Mouse (Mus musculus): Measurements from ENCODE around the gene Yjefn3.
"Not testable (repeated sequence)": the region's sequence is repeated elsewhere in the genome, so short reads cannot be mapped to it uniquely, and the experiment has no call there.

The Yjefn3 gene

DNA sequence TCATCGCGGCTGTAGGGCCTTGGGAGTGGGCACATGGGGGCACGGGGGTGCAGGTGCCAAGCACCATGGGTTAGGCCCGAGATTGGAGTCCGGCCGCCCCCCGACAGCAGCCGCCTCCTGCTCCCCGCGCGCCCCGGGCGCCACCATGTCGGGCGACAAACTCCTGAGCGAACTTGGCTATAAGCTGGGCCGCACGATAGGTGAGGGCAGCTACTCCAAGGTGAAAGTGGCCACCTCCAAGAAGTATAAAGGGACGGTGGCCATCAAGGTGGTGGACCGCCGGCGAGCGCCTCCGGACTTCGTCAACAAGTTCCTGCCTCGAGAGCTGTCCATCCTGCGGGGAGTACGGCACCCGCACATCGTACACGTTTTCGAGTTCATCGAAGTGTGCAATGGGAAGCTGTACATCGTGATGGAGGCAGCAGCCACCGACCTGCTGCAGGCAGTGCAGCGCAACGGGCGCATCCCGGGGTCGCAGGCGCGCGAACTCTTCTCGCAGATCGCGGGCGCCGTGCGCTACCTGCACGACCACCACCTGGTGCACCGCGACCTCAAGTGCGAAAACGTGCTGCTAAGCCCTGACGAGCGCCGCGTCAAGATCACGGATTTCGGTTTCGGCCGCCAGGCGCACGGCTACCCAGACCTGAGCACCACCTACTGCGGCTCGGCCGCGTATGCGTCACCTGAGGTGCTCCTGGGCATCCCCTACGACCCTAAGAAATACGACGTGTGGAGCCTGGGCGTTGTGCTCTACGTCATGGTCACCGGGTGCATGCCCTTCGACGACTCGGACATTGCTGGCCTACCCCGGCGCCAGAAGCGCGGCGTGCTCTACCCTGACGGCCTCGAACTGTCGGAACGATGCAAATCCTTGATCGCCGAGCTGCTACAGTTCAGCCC is at the start of gene Yjefn3, which contains the start of the genes Tssk6 and Ndufa13:
Yjefn3 (minus strand) TSS at position 550 of the 900 bp plus-strand sequence.
Tssk6 (plus strand) TSS at position 22 of the 900 bp plus-strand sequence.
Ndufa13 (minus strand) TSS at position 396 of the 900 bp plus-strand sequence.
- DNase-seq, result peak in 1 of 2 experiments; percentile 51

DNA sequence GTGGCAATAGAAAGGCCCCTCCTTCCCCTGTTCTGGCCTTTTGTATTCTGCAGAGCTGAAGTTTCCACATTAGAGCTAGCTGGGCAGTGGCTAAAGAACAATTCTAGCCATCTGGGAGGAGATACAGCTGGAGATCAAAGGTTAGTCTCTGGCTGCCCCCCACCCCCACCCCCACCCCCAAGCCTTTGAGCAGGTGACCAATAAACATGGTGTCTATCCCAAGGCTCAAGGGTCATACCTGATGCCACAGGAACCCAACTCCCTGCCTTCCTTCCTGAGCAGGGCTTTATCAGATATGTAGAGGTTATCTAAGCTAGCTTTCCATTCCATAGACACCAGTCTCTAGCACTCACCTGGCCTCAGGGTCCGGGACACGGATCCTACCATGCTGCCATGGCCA is 47.8 kb upstream of the Yjefn3 start:
- peak in 1 of 2 experiments; percentile 42 for DNase-seq

DNA sequence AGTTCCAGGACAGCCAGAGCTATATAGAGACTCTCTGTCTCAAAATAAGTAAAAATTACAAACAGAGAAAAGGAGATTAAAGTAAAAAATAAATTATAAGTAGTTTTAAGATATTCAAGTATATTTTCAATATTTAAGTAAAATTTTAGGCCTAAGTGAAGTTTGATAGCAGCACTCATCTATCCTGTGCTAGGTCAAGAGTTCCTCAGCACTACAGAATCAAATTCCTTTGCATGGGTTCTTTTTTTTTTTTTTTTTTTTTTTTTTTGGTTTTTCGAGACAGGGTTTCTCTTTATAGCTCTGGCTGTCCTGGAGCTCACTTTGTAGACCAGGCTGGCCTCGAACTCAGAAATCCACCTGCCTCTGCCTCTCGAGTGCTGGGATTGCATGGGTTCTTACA is 40.0 kb upstream of the Yjefn3 start:
- DNase-seq, result not testable (repeated sequence)

DNA sequence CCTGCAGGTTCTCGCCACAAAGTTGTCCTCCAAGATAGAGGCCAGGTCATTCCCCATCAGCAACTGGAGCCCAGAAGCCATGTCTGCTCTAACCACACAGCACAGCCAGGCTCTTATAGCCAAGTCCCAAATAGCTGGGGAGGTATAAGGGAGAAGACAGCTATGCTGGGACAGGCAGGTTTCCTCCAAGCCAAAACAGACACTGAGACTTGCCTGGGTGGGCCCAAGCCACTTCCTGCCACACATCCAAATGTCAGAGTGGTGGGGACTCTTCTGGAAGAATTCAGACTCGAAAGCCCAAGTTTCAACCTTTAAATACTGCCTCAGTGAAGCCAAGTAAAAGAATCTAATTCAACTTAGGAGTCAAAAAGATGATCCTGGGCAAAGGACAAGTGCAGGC is 37.9 kb upstream of the Yjefn3 start:
- DNase-seq, result no peak

DNA sequence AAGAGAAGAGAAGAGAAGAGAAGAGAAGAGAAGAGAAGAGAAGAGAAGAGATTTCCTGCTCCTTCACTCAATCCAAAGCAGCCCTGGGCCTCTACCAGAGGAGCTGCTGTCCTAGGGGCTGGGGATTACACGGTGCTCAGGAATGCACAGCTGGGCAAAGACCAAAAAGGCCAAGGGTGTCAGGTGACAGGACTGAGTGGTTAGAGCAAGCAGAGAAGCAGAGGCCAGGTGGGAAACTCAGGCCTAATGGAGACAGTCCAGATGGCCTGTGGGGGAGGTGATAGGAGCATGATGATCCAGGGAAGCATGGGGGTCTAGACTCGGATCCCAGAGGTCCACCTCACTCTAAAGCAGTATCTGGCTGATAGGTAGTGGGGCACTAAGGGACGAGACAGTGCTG is 37.1 kb upstream of the Yjefn3 start:
- peak; percentile 74 to 85 for DNase-seq

DNA sequence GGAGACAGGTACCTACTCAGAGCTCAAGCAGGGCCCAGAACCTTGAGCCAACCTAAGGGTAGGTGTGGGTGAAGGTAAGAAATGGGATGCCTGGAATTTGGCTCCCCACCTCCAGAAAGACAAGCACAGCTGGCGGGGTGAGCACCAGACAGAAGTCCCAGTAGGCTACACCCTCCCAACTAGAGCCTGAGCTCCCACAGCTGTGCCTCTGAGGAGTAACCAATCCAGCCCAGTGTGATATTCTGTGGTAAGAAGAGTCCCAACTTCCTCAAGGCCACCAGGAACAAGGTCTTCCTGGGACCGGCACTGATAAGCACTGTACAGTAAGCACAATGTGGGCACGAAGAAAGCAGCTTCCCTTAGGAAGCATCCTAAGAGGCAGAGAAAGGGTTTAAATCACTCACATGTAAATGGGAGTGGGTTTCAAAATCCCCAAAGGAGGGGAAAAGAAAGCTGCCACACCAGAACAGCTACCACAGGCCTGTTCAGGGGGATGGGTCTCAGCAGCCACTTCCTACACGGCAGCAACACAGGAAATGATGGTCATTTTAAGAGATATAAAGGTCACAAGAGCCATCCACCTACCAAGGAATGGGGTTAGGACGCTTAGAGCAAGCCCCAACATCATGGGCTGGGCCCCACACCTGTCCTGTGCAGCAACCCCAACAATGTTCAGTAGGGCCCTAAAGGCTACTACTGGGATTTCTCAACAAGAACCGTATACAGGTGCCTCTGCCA is 35.9 kb upstream of the Yjefn3 start:
- no peak for DNase-seq

DNA sequence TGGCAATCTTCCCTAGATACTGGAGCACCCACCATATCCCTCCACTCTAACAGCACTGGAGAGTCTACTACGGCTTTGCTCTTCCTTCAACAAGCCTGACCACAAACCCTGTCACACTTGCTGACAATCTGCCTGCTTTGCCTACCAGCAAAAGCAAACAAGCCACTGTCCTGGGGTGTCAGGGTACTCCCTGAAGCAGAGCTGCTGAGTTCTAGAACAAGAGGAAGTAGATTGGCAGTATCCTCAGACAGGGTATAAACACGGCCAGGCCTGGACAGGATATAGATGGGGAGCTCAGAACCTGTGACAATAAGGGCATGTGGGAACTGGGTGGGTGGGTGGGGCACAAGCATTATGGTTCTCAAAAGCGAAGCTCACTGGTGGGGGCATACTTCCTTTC is 35.0 kb upstream of the Yjefn3 start:
- no peak for DNase-seq

DNA sequence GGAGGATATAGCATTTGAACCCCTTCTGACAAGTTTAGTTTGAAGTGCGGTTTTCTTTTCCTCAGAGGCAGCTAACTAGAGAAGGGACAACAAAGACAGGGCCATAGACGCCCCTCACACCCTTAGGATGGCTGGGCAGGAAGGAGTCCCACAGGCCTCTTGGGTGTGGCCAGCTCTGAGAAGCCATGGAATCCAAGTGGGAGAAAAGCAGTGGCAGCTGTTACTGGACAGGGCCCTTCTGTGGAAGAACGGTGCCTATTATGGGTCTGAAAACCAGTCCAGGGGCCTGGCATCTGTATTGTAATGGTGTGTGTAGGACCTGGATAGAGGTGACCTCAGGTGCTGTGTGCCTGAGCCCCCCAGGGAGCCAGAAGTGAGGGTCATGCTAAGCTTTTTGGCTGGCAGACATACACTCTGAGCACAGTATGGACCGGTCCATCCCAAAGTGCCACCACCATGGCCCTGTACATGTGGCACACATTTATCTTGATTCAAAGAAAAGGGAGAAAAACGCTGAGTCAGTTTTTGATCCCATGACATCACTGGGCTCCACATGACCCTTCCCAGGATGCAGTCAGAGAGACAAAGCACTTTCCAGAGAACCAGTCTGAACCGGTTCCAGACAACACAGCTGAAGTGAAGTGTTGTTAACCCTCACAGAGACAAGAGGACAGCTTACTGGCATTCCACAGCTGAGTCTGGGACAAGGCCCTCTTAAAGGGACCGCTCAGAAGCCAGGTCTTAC is 33.7 kb upstream of the Yjefn3 start:
- DNase-seq, result peak; percentile 65 to 89

DNA sequence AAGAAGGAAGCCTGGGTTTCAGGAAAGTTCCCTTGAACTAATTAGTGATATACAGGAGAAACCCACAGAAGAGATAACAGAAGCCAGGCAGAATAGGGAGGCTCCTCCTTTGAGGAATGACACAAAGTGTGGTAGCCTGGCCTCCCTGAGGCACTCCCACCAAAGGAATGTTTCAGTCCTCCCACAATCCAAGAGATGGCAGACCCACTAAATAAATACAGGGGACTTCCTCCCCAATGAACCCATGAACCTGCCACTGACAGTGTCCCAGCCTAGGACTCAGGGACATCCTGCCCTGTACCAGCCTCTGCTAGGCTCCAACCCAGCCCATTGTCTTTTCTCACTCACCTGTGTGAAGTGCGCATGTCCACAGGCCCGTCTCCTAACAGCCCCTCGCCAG is 32.9 kb upstream of the Yjefn3 start:
- DNase-seq, result no peak

DNA sequence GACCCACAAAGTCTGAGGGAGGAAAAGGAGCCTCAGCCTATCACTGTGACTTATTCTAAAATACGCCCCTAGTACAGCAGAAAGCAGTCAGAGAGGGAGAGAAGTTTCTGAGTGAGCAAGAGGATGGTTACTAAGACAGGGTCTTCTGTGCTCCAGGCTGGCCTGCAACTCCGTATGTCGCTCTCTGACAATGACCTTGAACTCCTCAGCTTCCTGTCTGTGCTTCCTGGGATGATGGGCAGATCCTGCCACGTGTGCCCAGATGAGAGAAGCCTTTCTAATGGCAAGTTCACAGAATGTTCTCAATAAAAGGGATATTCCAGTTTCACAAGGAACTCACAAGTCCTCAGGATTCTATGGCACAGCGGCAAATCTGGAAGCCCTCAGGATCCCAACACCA is 32.1 kb upstream of the Yjefn3 start:
- no peak for DNase-seq

DNA sequence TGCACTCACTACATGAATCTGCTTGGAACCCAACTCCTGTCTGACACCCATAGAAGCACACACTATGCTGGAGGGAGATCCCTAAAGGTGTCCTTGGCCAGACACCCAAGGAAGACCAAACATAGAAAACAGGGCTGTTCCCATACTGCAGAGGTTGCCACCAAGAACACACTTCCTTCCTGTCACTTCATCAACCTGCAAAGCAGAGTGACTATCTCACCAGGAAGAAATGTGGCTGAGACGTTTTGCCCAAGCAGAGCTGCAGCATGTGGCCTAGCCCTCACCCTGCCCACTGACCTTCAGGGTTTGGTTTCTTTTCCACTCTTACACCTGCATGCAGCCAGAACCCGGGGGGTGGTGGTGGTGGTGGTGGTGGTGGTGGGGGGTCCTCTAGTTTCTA is 31.3 kb upstream of the Yjefn3 start:
- no peak for DNase-seq

DNA sequence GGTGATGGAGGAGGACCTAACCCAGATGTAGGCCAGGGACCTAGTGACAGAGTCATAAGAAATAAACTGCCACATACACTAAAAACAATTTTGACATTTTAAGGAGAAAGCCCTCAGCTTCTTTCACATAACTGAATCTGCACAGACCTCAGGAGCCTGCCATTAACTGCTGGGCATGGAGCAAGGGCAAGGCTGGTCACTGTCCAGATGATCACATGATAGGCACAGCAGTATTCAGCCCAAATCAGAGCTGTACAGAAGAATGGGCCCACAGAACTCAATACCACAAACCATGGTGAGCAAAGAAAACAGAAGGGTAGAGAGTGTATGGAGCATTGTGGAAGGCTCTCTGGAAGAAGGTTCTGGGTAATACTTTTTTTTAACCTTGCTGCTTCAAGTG is 24.4 kb upstream of the Yjefn3 start:
- peak; percentile 50 to 58 for DNase-seq

DNA sequence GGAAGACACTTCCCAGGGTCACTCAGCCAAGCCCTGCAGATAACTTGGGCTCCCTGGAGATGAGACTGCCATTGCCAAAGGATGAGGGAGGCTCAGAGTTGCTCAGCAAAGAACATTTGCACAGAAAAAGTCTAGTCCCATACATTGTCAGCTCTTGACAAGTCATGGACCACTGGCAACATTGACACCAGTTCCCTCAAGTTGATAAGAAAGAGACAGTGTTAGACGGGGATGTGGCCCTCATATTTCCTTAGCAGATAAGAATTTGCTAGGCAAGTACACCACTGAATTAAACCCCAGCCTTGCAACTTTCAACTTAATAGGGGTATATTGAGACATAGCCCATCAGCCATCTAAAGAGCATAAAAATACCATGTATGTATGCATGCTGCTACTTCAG is 21.5 kb upstream of the Yjefn3 start:
- DNase-seq, result no peak

DNA sequence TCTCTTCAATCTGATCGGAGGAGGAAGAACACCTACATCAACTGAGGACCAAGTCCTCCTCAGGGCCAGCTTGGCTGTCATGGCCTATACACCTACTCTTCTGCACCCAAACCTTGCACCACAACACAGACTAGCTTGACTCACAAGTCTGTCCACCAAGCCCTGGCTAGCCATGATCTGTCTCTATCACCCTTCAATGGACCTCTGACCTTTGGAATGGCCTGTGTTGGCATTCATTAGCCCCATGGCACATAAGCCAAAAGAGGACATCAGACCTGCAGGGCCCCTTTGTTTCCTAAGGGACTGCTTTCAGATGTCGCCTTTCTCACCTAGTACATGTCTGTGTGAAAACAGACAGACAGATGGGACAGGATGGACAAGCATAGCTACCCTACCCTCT is 18.6 kb upstream of the Yjefn3 start:
- peak; percentile 54 to 60 for DNase-seq

DNA sequence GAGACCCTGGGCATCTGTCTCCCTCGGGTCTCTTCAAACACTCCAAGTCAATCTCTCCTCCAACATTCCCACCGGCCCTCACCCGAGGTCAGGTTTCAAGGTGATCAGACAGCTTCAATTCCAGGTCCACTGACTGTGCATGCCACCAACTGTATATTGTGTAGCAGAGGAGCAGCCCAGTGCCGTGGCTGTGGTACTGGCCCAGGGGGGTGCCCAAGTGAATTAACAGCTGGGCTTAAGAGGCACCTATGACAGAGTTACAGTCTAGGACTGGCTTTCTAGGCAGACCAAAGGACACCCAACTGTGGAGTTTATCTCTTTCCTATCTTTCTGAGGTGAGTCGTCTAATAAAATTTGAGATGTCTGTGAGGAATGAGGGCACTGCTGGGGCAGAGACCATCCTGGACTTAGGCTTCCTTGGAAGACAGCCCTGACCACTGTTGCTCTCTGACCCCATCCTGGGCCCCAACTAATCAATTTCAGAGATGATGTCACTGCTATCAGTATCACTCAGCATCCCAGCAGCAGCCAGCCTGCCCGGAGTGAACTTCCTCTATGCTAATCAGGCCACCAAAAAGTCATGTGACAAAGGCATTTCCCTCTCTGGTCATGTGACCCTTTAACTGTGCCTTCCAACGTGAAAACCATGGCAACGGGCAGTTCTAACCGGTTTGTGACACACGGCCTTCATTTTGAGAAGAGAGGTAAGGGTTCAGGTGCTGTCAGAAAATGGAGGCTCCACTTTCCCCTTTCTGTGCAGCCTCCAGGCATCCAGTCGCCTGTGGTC is 17.6 kb upstream of the Yjefn3 start:
- peak; percentile 89 to 90 for DNase-seq

DNA sequence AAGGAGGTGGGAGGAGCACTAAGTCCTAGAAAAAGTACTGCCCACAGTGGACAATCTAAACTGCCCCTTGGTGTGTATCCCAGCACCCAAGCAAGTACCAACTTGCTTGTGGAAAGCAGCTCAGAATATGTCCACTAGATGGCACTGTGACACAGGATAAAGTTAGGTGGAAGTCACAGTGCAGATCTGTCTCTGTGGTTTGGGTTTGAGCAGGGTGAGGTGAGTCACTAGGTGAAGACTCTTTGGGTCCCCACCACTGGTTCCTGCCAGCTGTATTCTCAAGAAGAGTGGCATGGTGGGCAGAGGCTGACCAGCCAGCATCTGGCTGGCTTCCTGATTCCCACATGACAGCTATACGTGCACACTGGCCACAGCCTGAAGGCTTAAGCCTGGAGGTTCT is 16.5 kb upstream of the Yjefn3 start:
- DNase-seq, result peak; percentile 83 to 85

DNA sequence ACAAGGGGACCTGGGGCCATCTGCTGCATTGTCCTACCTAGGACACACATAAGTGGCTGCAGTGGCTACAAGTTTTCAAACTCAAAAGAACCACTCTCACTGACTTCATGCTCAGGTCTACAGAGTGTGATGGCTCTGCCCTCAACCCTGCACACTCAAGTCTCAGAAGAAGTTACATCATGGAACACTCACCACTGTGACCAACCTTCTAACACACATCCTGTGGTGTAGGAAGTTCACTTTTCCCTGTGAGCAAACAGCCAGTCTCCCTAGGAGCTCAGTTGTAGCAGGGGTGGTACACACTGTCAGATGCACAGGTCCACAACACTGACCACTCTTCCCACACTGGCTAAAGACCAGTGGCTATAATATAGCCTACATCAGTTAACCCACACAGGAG is 16.0 kb upstream of the Yjefn3 start:
- DNase-seq, result no peak

DNA sequence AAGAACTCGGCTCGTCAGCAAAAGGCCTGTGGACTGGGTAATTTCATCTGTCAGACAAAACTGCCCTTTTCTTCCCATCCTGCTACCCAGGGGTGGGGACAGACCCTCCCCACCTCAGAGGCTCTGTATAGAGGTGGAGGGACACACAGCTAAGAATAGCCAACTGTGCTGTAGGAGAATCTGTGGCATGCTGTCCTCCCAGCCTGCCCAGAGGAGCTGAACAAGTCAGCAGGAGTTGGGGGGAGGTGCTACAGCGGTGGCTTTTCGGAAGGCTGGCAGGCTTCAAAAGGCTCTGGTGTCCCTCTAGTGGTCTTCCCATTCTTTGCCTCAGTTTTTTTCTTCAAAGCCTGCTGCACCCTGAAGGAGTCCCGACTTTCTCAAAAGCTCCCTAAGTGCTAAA is 13.2 kb upstream of the Yjefn3 start:
- no peak for DNase-seq

DNA sequence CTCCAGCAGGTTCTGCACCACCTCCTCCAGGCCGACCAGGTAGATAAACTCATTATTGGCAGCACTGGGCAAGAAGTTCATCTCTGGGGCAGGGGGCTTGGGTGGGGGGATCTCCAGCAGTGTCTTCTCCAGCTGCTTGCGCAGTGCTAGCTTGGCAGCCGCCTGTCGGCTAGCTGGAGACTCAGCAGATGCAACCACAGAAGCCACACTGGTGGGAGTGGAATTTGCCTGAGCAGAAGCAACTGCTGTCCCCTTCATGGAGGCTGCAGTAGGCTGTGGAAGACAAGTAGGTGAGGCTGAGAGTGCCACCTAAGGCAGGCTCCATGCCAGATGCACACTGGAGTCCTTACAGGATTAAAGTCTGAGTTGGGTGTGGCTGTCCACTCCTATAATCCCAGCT is 12.0 kb upstream of the Yjefn3 start:
- no peak for DNase-seq

DNA sequence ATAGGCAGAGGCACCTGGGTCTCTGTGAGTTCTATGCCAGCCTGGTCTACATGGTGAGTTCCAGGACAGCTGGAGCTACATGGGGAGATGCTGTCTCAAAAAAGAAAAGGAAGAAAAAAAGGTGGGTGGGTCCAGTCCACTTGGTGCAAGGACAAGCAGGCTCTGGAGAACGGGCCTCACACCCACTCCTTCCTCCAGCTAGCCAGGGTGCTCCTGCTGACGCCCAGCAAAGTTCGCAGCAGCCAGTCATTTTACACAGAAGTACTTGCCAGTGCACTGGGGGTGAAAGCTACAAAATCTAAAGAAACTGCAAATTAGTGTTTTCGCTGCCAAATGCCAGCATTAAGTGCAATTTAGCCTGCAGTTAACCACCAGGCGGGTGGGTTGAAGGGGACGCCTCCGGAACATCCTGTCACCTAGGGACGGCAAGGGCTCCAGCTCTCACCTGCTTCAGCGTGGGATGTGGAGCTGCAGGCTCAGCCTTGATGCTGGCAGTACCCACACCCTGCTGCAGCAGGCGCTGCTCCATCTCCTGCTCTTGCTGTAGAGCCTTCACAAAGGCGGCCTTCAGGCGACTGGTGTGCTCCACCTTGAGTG is 10.1 kb upstream of the Yjefn3 start:
- DNase-seq, result no peak

DNA sequence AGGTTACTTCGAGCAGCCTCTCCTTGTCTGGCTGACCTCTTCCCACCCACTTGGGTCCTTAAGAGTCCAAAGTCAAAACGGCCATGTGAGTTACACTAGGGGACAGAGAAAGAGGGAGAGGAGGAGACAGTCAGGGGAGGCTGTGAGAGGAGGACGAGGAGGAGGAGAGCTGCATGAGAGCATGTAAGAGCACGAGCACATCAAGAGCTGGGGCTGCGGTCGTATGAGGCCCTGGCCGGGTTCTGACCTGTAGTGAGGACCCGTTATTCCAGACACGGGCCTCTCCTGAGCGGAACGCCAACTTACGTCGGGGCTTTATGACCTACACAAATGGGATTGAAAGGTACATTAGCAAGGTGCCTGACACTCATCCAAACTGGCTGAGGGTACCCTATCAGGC is 9.4 kb upstream of the Yjefn3 start:
- DNase-seq, result no peak

DNA sequence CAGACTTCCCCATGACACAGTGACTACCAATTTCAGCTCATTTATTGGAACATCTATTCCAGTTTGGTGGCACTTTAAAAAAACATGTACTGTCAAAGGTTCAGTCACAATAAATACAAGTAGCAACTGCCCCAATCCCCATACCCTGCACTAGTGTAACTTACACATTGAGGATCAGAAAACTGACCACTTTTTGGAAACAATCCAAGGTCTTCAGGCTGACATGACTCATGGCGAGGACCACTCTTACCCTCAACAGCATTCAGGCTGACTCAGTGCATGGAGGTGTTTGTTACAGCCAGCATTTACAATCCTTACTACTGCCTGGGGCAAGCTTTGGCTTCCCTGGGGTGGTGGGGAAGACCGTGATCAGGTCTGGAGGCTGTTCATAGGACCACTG is 4.6 kb upstream of the Yjefn3 start:
- no peak for DNase-seq

All from kidney, postnatal 36 days (tissue).